ENCODE assay signal across 8 mouse cellular contexts in genomic region chr17:26949051-26949577, GRCm38 (mm10). TPM values are rescaled to one million over a fixed set of nuclear protein-coding genes. Genes with fewer than 3 reads are reported as not detected.
DNase-seq lines count a peak whose midpoint lies in the region; ATAC-seq and TF ChIP-seq lines count a peak whose summit lies in the region.

No protein-coding gene starts in this region.

- H3K4me2 ChIP-seq in heart, embryonic 15.5 days = peak overlapping the region; percentile 97
- peak overlapping the region; percentile 95 for H3K4me2 ChIP-seq in limb, embryonic 15.5 days

- DNase-seq in frontal cortex, postnatal 25 days (ENCODE audit: low spot score in 2 of 2) = no peak
- DNase-seq in 3134 (ENCODE audit: extremely low read depth, insufficient read length, low spot score) = peak; percentile 47
- DNase-seq in cerebellum, postnatal 14 days = peak; percentile 38 to 53
- DNase-seq in spleen, postnatal 14 days (ENCODE audit: low spot score in 2 of 2) = no peak

- H3K4me1 ChIP-seq in heart, embryonic 15.5 days (replicated peaks) = peaks cover 69% of the 10 kb centered on the region
- H3K4me1 ChIP-seq in limb, embryonic 15.5 days = peaks cover 78% of the 10 kb centered on the region
- H3K4me1 ChIP-seq in olfactory bulb, adult 2 months (ENCODE audit: control insufficient read depth, insufficient read depth, low read length) = peaks cover 66% of the 10 kb centered on the region

- H3K9me3 ChIP-seq in heart, embryonic 15.5 days (replicated peaks) = no peaks in the 10 kb centered on the region
- H3K9me3 ChIP-seq in limb, embryonic 15.5 days = no peaks in the 10 kb centered on the region

- H3K36me3 ChIP-seq in heart, embryonic 15.5 days = no peaks in the 10 kb centered on the region
- H3K36me3 ChIP-seq in limb, embryonic 15.5 days = no peaks in the 10 kb centered on the region

- H3K4me3 ChIP-seq in heart, embryonic 15.5 days = peak overlapping the region; percentile 78
- H3K4me3 ChIP-seq in limb, embryonic 15.5 days = peak overlapping the region; percentile 69
- peak overlapping the region; percentile 77 for H3K4me3 ChIP-seq in olfactory bulb, adult 2 months (ENCODE audit: insufficient read depth, low read depth, low read length)

- WGBS in heart, embryonic 15.5 days = 11% methylated on average over 14 of the region's 14 CpGs
- 4% methylated on average over 14 of the region's 14 CpGs for WGBS in limb, embryonic 15.5 days
- WGBS in olfactory bulb, adult 2 months = 8% methylated on average over 13 of the region's 14 CpGs

- peak overlapping the region; percentile 82 for H3K9ac ChIP-seq in heart, embryonic 15.5 days
- H3K9ac ChIP-seq in limb, embryonic 15.5 days = peak overlapping the region; percentile 64

- H3K27ac ChIP-seq in heart, embryonic 15.5 days = peak overlapping the region; percentile 73
- peak overlapping the region; percentile 75 for H3K27ac ChIP-seq in limb, embryonic 15.5 days
- H3K27ac ChIP-seq in olfactory bulb, adult 2 months (ENCODE audit: insufficient read depth, low read depth, low read length) = peak overlapping the region; percentile 82

- TF ChIP-seq CTCF in olfactory bulb, adult 2 months (IDR thresholded peaks at IDR 0.05; ENCODE audit: insufficient read depth, low read depth, low read length) = no peak

- peak; percentile 7; the same call in 1 of the 2 replicates for ATAC-seq in frontal cortex, adult (ENCODE audit: low TSS enrichment)
- no peak for ATAC-seq in heart, embryonic 15.5 days (replicated peaks; ENCODE audit: insufficient number of reproducible peaks, insufficient read depth, low FRiP score, low read depth)
- ATAC-seq in limb, embryonic 15.5 days (ENCODE audit: insufficient number of reproducible peaks, low FRiP score, low TSS enrichment, low read depth) = no peak

- no peak for TF ChIP-seq POLR2A in olfactory bulb, adult 2 months (IDR thresholded peaks at IDR 0.05; ENCODE audit: insufficient read depth, low read depth, low read length)

- no peaks in the 10 kb centered on the region for H3K27me3 ChIP-seq in heart, embryonic 15.5 days
- no peaks in the 10 kb centered on the region for H3K27me3 ChIP-seq in limb, embryonic 15.5 days

RNA-seq across cellular contexts. Expression of gene Syngap1, which starts 8.1 kb away (rescaled TPM):
- polyA plus RNA-seq in heart, embryonic 15.5 days (2015; fragmentation: Nextera tagmentation; extraction: Ambion mirVana) = 0.60 and 1.0 TPM in 2 replicates
- 1.6 and 1.9 TPM in 2 replicates for polyA plus RNA-seq in limb, embryonic 15.5 days (2015; fragmentation: Nextera tagmentation; extraction: Ambion mirVana)
- polyA plus RNA-seq in olfactory bulb, adult 2 months (2012; ENCODE audit: insufficient read depth, insufficient read length, low replicate concordance, missing spikeins) = 50.4 and 503 TPM in 2 replicates

RNA-seq across cellular contexts. Expression of gene Cuta, which starts 9.7 kb away (rescaled TPM):
- 144 and 160 TPM in 2 replicates for polyA plus RNA-seq in heart, embryonic 15.5 days (2015; fragmentation: Nextera tagmentation; extraction: Ambion mirVana)
- polyA plus RNA-seq in limb, embryonic 15.5 days (2015; fragmentation: Nextera tagmentation; extraction: Ambion mirVana) = 158 and 172 TPM in 2 replicates
- polyA plus RNA-seq in olfactory bulb, adult 2 months (2012; ENCODE audit: insufficient read depth, insufficient read length, low replicate concordance, missing spikeins) = not detected in 2 replicates

RNA-seq across cellular contexts. Expression of gene Phf1, which starts 16.3 kb away (rescaled TPM):
- polyA plus RNA-seq in heart, embryonic 15.5 days (2015; fragmentation: Nextera tagmentation; extraction: Ambion mirVana) = 7.3 and 9.5 TPM in 2 replicates
- 11.4 and 13.0 TPM in 2 replicates for polyA plus RNA-seq in limb, embryonic 15.5 days (2015; fragmentation: Nextera tagmentation; extraction: Ambion mirVana)
- not detected in 2 replicates for polyA plus RNA-seq in olfactory bulb, adult 2 months (2012; ENCODE audit: insufficient read depth, insufficient read length, low replicate concordance, missing spikeins)

RNA-seq across cellular contexts. Expression of gene Zbtb9, which starts 23.9 kb away (rescaled TPM):
- polyA plus RNA-seq in heart, embryonic 15.5 days (2015; fragmentation: Nextera tagmentation; extraction: Ambion mirVana) = 8.3 and 10.2 TPM in 2 replicates
- 13.5 and 14.1 TPM in 2 replicates for polyA plus RNA-seq in limb, embryonic 15.5 days (2015; fragmentation: Nextera tagmentation; extraction: Ambion mirVana)
- polyA plus RNA-seq in olfactory bulb, adult 2 months (2012; ENCODE audit: insufficient read depth, insufficient read length, low replicate concordance, missing spikeins) = 109 TPM in 1 of 2 replicates, not detected in the other

RNA-seq across cellular contexts. Expression of gene Kifc5b, which starts 32.2 kb away (rescaled TPM):
- 5.3 and 7.4 TPM in 2 replicates for polyA plus RNA-seq in heart, embryonic 15.5 days (2015; fragmentation: Nextera tagmentation; extraction: Ambion mirVana)
- polyA plus RNA-seq in limb, embryonic 15.5 days (2015; fragmentation: Nextera tagmentation; extraction: Ambion mirVana) = 4.7 and 5.8 TPM in 2 replicates
- polyA plus RNA-seq in olfactory bulb, adult 2 months (2012; ENCODE audit: insufficient read depth, insufficient read length, low replicate concordance, missing spikeins) = not detected in 2 replicates

Comparison
In these comparisons a context has a peak if more than half of its experiments do, and no peak if none do; other contexts are left out.
1. DNase-seq: peak in 3134 (single experiment) and cerebellum, postnatal 14 days (2 of 2); none in frontal cortex, postnatal 25 days (0 of 2) and spleen, postnatal 14 days (0 of 2).
2. RNA of gene Syngap1, which starts 8.1 kb away (polyA plus RNA-seq): 50.4 to 503 TPM in olfactory bulb, adult 2 months; 1.6 to 1.9 TPM in limb, embryonic 15.5 days and 0.60 to 1.0 TPM in heart, embryonic 15.5 days; every median in the first group is over 10 times any median in the second.
3. RNA of gene Cuta, which starts 9.7 kb away (polyA plus RNA-seq): 158 to 172 TPM in limb, embryonic 15.5 days and 144 to 160 TPM in heart, embryonic 15.5 days; not detected in olfactory bulb, adult 2 months; every median in the first group is over 100 times any median in the second.
4. Peak in every context shown above with its lines, with median percentiles within 50 percentile points of each other: H3K27ac ChIP-seq and H3K4me3 ChIP-seq.